Mouse (Mus musculus): ENCODE data around the gene Ksr1.

Gene Ksr1

GRCm38 (mm10) chr11:79066191-79066530 lies 80.0 kb downstream of the Ksr1 start:
- no peak for DNase-seq (ENCODE audit: low read depth, low spot score)

DNA sequence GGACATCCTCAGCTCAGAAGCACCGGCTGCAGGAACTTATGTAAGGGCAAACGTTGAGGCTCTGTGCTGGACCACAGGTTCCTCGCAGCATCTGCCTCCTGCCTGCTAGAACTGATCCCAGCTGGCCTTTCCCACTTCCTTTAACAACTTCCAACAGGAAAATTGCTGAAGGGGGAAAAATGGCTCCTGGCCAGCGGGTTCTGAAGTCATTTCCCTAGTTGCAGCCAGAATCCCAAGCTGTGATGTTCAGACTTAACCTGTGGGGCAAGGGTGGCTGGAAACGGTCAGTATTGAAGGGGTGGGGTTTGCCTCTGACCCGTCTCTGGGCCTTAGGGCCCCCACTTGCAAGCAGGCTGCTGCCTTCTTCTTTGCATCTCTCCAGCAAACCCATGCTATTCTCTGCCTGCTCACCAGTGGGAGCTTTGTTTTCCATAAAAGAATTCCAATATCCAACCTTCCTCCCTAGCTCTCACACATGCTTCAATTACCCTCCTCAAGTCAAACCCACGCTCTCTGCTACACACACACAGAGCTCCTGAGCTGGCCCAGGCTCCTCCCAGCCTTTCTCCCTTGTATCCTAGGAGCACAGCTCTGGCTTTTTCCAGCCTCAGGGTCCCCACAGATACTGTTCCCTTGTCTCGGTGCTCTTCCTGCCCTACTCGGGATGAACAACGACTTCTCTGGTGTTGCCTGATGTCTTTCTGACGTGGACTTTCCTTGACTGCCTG lies 80.6 kb downstream of the Ksr1 start:
- DNase-seq (ENCODE audit: low read depth, low spot score), result no peak

GRCm38 (mm10) chr11:79064311-79064710 lies 81.9 kb downstream of the Ksr1 start:
- no peak for DNase-seq (ENCODE audit: low read depth, low spot score)

DNA sequence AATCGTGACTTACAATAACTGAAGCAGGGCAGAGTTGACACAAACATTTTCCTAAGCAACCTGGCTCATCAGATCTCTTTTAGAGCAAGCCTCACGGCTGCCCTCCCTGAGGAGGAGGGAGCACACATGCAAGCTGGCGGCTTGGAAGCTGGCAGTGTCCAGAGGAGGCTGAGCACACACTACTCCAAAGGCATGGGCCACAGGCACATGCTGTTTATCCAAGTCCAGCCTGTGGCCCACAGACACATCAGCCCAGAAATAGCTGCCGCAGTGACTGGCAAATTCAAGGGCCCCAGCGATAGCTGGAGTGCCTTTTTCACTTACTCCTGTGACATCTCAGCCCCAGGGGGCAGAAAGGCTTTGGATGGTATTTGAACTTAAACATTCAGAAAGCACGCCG lies 82.6 kb downstream of the Ksr1 start:
- DNase-seq (ENCODE audit: low read depth, low spot score), result no peak

DNA sequence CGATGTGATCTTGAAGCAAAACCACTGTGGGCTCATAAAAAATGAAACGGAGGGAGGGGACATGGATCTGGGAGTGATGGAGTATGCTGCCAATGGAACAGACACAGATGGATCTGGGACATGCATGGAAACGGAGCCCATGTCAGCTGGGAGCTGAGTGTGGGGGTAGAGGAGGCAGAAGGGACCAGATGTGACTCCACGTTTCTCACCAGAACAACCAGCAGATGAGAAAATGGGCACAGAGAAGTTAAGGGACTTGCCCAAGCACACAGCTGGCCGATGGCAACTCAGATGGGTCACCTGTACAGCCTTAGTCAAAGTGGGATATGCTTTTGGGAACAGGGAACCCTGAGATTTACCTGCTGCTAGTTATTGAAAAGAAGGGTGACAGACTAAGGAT lies 83.3 kb downstream of the Ksr1 start:
- no peak for DNase-seq (ENCODE audit: low read depth, low spot score)

GRCm38 (mm10) chr11:79061839-79062238 lies 84.4 kb downstream of the Ksr1 start:
- peak; percentile 47 for DNase-seq (ENCODE audit: low read depth, low spot score)

DNA sequence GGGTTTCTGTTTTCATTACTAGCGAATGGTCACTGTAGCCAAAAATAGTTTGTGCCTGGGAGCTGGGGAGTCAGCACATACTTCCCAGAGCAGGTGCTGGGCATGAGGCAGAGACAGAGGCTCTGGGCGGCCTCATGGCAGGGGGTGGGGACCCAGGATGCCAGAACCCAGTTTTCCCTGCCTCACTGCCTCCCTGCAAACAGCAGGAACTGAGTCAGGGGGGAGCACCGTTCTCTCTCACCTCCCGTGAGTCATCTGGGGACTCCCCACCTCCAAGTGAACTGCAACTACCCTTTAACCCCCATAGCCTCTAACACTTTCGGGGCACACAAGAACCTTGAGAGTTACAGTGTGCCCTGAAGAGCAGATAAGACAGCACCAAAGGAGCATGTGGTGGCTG lies 86.4 kb downstream of the Ksr1 start:
- DNase-seq (ENCODE audit: low read depth, low spot score), result no peak

- no peak for DNase-seq (ENCODE audit: low read depth, low spot score)
These were observed 87.1 kb downstream of the Ksr1 start for GRCm38 (mm10) chr11:79059062-79059461.

DNA sequence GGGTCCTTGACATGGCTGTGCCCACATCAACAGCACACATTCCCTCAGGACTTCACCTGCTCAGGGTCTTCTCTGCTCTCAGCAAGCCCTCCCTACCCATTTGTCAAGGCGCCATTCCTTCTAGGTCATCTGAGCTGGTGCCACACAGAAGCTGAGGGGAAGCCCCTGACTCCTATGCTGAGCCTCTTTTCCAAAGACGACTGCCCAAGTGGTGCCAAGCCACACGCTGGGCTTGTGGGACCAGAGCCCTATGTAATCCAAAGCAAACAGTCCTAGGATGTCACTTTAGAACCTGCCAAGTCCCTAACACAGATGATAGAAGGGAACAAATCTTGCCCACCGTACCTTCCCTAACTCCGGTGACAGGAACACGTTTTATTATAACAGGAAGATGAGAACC lies 87.6 kb downstream of the Ksr1 start:
- no peak for DNase-seq (ENCODE audit: low read depth, low spot score)

DNA sequence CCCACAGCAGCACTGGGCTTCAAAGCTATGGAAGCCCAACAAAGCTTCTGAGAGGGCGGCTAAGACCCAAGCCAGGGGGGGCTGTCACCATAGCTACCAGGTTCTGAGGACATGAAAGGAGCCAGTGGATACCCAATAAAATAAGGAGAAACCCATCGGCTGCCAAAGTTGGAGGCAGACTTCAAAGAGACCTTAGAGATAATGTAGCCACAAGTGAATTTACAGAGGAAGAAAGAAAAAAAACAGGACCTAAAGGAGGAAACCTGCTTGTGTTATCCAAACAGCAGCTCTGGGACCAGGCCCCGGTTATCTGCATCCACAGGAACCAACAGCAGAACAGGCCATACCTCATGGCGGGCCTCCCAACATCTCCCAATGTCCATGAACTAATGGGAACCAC lies 88.4 kb downstream of the Ksr1 start:
- no peak for DNase-seq (ENCODE audit: low read depth, low spot score)

DNA sequence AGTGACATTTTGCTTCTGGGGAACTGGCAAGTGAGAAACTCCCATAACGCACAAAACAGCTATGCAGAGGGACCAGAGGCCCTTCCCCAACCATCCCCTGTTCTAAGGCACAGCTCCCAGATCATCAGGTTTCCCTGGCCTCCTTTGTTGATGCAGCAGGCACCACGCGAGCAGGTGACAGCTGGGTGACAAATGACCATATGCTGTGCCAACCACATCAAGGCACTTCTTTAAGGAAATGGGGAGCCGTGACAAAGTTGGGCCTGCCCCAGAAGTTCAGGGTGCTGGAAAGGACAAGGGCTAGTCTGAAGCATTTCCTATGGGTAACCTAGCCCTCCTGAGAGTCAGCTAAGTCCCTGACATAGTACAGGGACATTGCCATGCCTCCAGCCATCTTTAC lies 89.3 kb downstream of the Ksr1 start:
- no peak for DNase-seq (ENCODE audit: low read depth, low spot score)

- DNase-seq (ENCODE audit: low read depth, low spot score), result no peak
These were observed 90.2 kb downstream of the Ksr1 start for GRCm38 (mm10) chr11:79056027-79056426.

DNA sequence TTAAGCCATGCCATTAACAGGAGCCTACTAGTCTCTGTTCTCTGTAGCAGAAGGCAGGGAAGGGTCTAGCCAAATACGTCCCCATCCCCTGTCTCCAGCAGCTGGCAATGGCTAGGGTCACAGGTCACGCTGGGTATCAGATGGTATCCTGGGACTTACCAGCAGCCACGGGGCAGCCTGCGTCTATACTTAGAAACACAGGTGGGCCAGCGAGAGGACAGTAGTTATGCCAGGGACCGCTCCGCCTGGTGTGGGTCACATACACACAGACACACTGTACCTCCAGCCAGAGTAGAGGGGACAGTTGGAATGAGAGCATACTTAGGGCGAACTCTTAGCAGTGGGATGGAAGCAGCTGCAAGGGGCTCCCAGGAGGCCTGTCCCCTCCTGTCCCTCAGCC lies 91.0 kb downstream of the Ksr1 start:
- no peak for DNase-seq (ENCODE audit: low read depth, low spot score)

GRCm38 (mm10) chr11:79054161-79055152 lies 91.8 kb downstream of the Ksr1 start:
- no peak for DNase-seq (ENCODE audit: low read depth, low spot score)

DNA sequence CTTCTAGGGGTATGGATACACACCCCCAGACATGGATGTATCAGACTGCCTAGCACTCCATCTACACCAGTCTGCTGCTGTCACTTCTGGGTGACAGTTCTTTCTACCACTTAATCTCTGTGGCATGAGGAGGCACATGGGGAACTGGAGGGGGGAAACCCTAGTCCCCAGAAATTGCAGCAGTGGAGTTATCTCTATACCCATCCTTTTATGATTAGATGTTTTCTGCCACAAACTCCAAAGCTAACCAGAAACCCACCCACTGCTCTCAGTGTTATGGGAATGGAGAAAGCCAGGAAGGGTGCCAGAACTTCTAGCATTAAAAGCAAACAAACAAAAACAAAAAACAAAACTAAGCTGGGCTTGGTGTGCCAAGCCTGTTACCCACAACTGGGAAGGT lies 92.8 kb downstream of the Ksr1 start:
- DNase-seq (ENCODE audit: low read depth, low spot score), result no peak

GRCm38 (mm10) chr11:79052769-79053168 lies 93.4 kb downstream of the Ksr1 start:
- DNase-seq (ENCODE audit: low read depth, low spot score), result no peak

- no peak for DNase-seq (ENCODE audit: low read depth, low spot score)
These were observed 94.7 kb downstream of the Ksr1 start for GRCm38 (mm10) chr11:79051522-79051921.

DNA sequence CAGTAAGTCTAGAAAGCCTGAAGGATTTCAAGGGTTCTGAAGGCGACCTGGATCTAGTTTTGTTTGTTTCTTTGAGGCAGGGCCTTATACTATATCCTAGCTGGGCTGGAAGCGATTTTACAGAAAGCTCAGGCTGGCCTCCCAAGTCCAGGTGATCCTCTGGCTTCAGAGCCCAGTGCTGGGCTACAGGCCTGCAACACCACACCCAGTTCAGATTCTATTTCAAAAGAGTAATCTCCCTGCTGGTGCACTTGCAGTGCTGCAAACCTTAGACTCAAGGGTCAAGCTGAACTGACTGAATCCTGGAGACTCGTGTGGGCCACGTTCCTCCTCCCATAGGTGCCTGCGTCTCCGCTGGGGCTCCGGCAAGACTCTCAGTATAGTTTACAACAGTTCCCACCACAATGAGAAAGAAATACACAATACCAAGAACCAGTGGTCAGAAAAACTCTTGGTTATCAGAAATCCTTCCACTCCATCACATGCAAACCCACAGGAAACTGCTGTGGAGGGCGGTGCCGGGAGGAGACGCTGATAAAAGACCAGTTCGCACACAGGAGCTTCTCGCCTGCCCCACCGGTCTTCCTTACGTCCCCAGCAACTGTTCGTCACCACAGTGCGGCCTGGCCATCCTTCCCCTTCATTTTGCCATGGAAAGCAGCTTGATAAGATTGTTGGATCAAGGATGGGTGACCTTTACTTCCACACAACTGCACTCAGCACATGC lies 95.3 kb downstream of the Ksr1 start:
- no peak for DNase-seq (ENCODE audit: low read depth, low spot score)

GRCm38 (mm10) chr11:79048906-79049305 lies 97.3 kb downstream of the Ksr1 start:
- peak; percentile 33 for DNase-seq (ENCODE audit: low read depth, low spot score)

GRCm38 (mm10) chr11:79047180-79047727 lies 99.0 kb downstream of the Ksr1 start:
- DNase-seq (ENCODE audit: low read depth, low spot score), result no peak

GRCm38 (mm10) chr11:79046561-79047155 lies 99.5 kb downstream of the Ksr1 start:
- DNase-seq (ENCODE audit: low read depth, low spot score), result peak; percentile 12

GRCm38 (mm10) chr11:79045231-79045630 lies 101.0 kb downstream of the Ksr1 start:
- no peak for DNase-seq (ENCODE audit: low read depth, low spot score)
